Mouse (Mus musculus) bone marrow macrophage, adult 2 months (primary cell): ENCODE results near the gene Itih4.

ENCODE experiments used
- CTCF ChIP-seq: IDR thresholded peaks from 2 replicates; pipeline ENCODE4 v1.5.1; 2012; ENCODE audit warnings: low read depth, mild to moderate bottlenecking, low read length, moderate library complexity
- POLR2A ChIP-seq: IDR thresholded peaks from 2 replicates; pipeline ENCODE4 v1.6.1; 2012; ENCODE audit warnings: mild to moderate bottlenecking, low read depth, low read length, borderline replicate concordance

GRCm38 (mm10) chr14:30906001-30906400 is 19.7 kb downstream of the Itih4 start:
- TF ChIP-seq POLR2A: no peak
- TF ChIP-seq CTCF: no peak
